Mouse (Mus musculus) C2C12 (cell line): ENCODE results near the gene Krt82. TPM values are rescaled to one million over a fixed set of nuclear protein-coding genes. Genes with fewer than 3 reads are reported as not detected.

Experiments used
- H3K27me3 ChIP-seq: one replicate; pipeline ENCODE4 v1.6.1; 2011; ENCODE audit not compliant: control insufficient read depth, insufficient read depth, insufficient read length
- H3K36me3 ChIP-seq: one replicate; pipeline ENCODE4 v1.6.1; 2011; ENCODE audit not compliant: control insufficient read depth, insufficient read depth
- H3K4me3 ChIP-seq: one replicate; pipeline ENCODE4 v1.5.1; 2011; ENCODE audit warnings: mild to moderate bottlenecking, control low read depth; ENCODE audit not compliant: poor library complexity, insufficient read depth, severe bottlenecking
- H3K79me2 ChIP-seq: one replicate; pipeline ENCODE4 v1.6.1; 2011; ENCODE audit not compliant: control insufficient read depth, insufficient read depth
- H3K79me3 ChIP-seq: one replicate; pipeline ENCODE4 v1.6.1; 2011; ENCODE audit warnings: low read depth, control low read depth
- H3ac ChIP-seq: one replicate; pipeline ENCODE3; 2011; ENCODE audit warnings: low read depth; ENCODE audit not compliant: control insufficient read depth, insufficient read length
- CEBPB ChIP-seq: IDR thresholded peaks from one replicate; pipeline ENCODE4 v1.6.1; 2011; ENCODE audit warnings: low read depth, mild to moderate bottlenecking, control low read depth, moderate library complexity
- CTCF ChIP-seq: IDR thresholded peaks from one replicate; pipeline ENCODE4 v1.5.1; 2011; ENCODE audit not compliant: control insufficient read depth, insufficient read depth, insufficient read length
- FOSL1 ChIP-seq: IDR thresholded peaks from one replicate; pipeline ENCODE4 v1.8.0; 2011; ENCODE audit warnings: mild to moderate bottlenecking, low read length; ENCODE audit not compliant: poor library complexity, insufficient read depth, severe bottlenecking
- MAX ChIP-seq: IDR thresholded peaks from one replicate; pipeline ENCODE4 v1.6.1; 2011; ENCODE audit warnings: mild to moderate bottlenecking, control low read depth
- MYOD1 ChIP-seq: IDR thresholded peaks from one replicate; pipeline ENCODE4 v1.6.1; 2011; ENCODE audit warnings: low read depth; ENCODE audit not compliant: control insufficient read depth, insufficient read length
- MYOG ChIP-seq: IDR thresholded peaks from one replicate; pipeline ENCODE4 v1.6.1; 2011; ENCODE audit not compliant: control insufficient read depth, insufficient read length; ENCODE audit errors: extremely low read depth
- USF1 ChIP-seq: IDR thresholded peaks from one replicate; pipeline ENCODE4 v1.6.1; 2011; ENCODE audit warnings: low read depth, mild to moderate bottlenecking, control low read depth, moderate library complexity
- long read RNA-seq, 2 experiments: library from polyadenylated mRNA; unstranded; transcript quantifications; one replicate each; pipeline ENCODE4 v2.0.0; 2019 to 2020
- polyA plus RNA-seq: library from polyadenylated mRNA; unstranded; fragments of >200 nt; fragmentation: generic; extraction: Trizol; gene quantifications from one replicate; pipeline ENCODE4 v1.2.1, GENCODE M21; 2012; ENCODE audit warnings: missing spikeins

Krt82 gene
- polyA plus RNA-seq = not detected
- long read RNA-seq, experiment 1 = 0 reads
- long read RNA-seq, experiment 2 = 0 reads

DNA sequence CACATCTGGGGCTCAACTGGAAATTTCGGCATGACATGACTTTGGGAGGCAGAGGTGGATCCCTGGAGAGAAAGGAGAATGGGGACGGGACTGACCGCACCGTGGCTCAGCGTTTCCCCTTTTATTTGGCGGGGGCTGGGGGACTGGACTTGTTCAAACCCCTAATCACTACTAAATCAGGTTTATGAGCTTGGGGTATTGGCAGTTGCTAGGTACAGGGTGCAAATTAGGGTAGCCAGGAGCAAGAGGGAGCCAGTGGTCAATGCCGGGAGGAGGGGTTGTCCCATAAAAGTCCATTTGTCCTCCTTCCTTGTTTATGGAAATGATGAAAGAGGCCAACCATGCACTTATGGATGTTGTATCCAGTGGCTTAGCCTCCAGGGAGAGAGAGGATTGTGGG lies at the start of gene Krt82:
Gene Krt82 (minus strand): TSS at position 101 of the 400 bp plus-strand sequence.
- Histone ChIP-seq H3K79me2 (no peaks in the 10 kb centered on the region), H3K79me3 (no peaks in the 10 kb centered on the region), H3K27me3 (peaks cover 86% of the 10 kb centered on the region), H3K4me3 (no peak within 1 kb of the TSS), H3ac (no peak within 1 kb of the TSS), H3K36me3 (no peaks in the 10 kb centered on the region)
- TF ChIP-seq MYOG (no peak), FOSL1 (no peak), MAX (no peak), USF1 (no peak)

DNA sequence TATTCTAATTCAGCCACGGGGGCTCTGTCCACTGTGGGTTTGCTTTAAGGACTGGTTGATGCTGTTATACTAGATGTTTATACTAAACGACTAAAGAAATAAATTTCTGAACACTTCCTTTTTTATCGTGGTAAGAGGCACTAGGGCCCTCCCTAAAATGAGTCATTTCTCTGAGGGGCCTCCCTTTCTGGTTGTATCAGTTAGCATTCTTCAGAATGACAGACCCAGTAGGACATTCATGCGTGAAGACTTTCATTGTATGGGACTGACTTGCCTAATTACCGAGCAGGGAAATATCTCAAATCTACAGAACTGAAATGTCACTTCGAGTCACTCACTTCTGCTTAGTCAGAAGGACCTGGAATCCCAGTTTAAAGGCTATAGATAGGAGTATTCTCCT lies 48.7 kb upstream of the Krt82 start:
- no peaks in the 10 kb centered on the region for H3K36me3 ChIP-seq
- no peak overlapping the region for H3K4me3 ChIP-seq
- H3K79me3 ChIP-seq = no peaks in the 10 kb centered on the region
- TF ChIP-seq CEBPB (no peak), FOSL1 (no peak), MYOG (no peak), MYOD1 (no peak), USF1 (no peak), MAX (no peak), CTCF (no peak)
- H3K79me2 ChIP-seq = no peaks in the 10 kb centered on the region
- peaks cover 14% of the 10 kb centered on the region for H3K27me3 ChIP-seq
- no peak overlapping the region for H3ac ChIP-seq

DNA sequence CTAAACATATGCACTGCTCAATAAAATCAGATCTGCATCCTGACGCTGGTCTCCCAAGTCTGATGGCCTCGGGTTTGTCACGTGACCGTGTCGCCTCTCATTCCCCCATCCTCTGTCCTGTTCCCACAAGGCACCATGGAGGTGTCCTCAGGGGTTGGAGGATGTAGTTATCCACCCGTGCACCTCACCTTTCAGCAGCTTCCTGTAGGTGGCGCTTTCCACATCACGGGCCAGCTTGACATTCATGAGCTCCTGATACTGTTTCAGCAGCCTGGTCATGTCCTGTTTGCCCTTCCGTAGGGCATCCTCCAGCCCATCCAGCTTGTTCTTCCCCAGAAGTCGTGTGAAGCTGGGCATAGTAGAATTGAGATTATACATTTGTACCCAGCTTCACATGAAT lies 37.7 kb upstream of the Krt82 start:
- Histone ChIP-seq H3K36me3 (no peaks in the 10 kb centered on the region), H3K4me3 (no peak overlapping the region), H3ac (no peak overlapping the region), H3K79me2 (no peaks in the 10 kb centered on the region), H3K27me3 (peaks cover 21% of the 10 kb centered on the region), H3K79me3 (no peaks in the 10 kb centered on the region)
- peak; percentile 12 for TF ChIP-seq USF1
- TF ChIP-seq CEBPB = no peak

DNA sequence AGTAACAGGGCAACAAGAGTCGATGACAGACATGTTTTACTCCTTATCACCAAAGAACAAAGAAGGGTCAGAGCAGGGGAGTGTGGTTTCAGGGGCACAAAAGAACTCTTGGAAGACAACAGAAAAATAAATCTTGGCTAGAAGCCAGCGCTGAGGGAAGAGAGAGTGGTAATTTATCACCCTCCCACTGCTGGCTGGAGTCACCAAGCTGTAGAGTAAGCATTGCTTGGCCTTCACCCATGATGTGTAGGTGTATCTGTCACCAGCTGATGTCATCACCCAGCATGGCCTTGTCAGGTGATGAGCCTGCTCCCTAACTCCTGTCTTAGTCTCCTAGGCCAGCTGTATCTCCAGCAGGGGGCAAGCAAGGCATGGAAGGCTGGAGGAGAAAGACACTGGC lies 34.0 kb upstream of the Krt82 start:
- H3K36me3 ChIP-seq = no peaks in the 10 kb centered on the region
- no peaks in the 10 kb centered on the region for H3K79me3 ChIP-seq
- H3K27me3 ChIP-seq = peaks cover 39% of the 10 kb centered on the region
- H3K4me3 ChIP-seq = no peak overlapping the region
- TF ChIP-seq CEBPB (no peak), MYOD1 (no peak), MAX (no peak), MYOG (no peak), USF1 (no peak), FOSL1 (no peak), CTCF (no peak)
- H3ac ChIP-seq = no peak overlapping the region
- no peaks in the 10 kb centered on the region for H3K79me2 ChIP-seq

DNA sequence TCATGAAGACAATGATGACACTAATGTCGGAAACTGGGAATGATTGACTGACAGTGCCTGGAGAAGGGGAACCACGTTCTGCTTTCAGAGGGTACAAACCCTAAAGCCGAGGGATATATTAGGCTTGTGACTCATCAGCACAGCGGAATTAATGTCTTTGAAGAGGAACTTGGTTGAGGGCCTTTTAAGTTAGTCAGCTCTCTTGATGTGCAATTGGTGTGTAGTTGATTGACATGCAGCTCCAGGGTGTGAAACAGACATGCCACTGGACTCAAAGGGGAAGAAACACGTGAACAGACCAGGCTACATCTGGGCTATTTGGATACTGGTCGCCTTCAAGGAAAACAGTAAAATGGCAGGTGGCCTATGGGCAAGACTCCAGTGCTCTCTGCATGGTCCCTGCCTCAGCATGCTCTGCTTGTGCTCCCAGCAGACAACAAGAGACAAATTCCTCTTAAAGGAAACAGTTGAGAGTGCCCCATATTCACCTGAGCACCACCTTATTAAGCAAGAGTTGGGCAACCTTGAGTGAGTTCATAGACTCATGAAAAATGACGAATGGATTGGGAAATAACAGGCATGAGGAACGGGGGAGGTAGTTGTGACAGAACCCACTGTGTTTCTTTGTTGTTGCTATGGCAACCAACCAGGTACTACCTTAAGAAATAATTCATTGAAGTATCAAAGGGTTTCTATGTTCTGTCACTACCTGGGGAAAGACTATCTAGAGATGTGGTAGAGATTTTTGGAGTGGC lies 32.9 kb upstream of the Krt82 start:
- no peaks in the 10 kb centered on the region for H3K79me2 ChIP-seq
- H3ac ChIP-seq = no peak overlapping the region
- no peak overlapping the region for H3K4me3 ChIP-seq
- peaks cover 41% of the 10 kb centered on the region for H3K27me3 ChIP-seq
- no peaks in the 10 kb centered on the region for H3K36me3 ChIP-seq
- no peak for TF ChIP-seq MYOG
- TF ChIP-seq USF1 = no peak
- TF ChIP-seq FOSL1 = no peak
- no peak for TF ChIP-seq MYOD1
- no peak for TF ChIP-seq MAX
- no peak for TF ChIP-seq CEBPB
- TF ChIP-seq CTCF = no peak
- H3K79me3 ChIP-seq = no peaks in the 10 kb centered on the region

DNA sequence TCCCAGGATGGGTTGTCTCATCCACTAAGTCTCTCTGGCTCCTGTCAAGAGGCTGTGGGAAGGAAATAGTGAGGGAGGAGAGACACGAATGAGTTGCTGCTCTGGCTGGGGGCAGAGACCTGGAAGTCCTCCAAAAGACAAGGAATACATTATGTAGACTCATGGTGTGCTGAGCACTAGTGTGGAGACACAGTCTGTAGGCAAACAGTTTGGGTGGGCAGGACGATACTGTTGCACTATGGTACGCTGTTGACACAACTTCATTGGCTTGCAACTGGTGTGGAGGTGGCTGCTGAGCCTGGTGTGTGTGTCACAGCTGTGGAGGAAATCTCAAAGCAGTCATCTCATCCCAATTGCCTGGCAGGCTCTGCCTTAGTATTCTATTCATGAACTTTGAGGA lies 31.2 kb upstream of the Krt82 start:
- peaks cover 32% of the 10 kb centered on the region for H3K27me3 ChIP-seq
- no peaks in the 10 kb centered on the region for H3K79me3 ChIP-seq
- H3K79me2 ChIP-seq = no peaks in the 10 kb centered on the region
- H3ac ChIP-seq = no peak overlapping the region
- no peak overlapping the region for H3K4me3 ChIP-seq
- no peaks in the 10 kb centered on the region for H3K36me3 ChIP-seq
- no peak for TF ChIP-seq FOSL1
- TF ChIP-seq CEBPB = no peak
- no peak for TF ChIP-seq USF1
- TF ChIP-seq MYOG = no peak
- no peak for TF ChIP-seq MYOD1
- no peak for TF ChIP-seq CTCF
- TF ChIP-seq MAX = no peak
